Mouse (Mus musculus) liver, adult 2 months (tissue): ENCODE data around the gene Armc2.

Experiments
- CTCF ChIP-seq: fragments of 200-500 bp; IDR thresholded peaks from 2 replicates; pipeline ENCODE4 v1.5.1; 2011; ENCODE audit warnings: low read depth, low read length, control low read depth
- POLR2A ChIP-seq: fragments of 200-500 bp; IDR thresholded peaks from 2 replicates; pipeline ENCODE4 v1.6.1; 2011; ENCODE audit warnings: low read length, control low read depth; ENCODE audit not compliant: insufficient read depth; ENCODE audit errors: extremely low read depth

DNA sequence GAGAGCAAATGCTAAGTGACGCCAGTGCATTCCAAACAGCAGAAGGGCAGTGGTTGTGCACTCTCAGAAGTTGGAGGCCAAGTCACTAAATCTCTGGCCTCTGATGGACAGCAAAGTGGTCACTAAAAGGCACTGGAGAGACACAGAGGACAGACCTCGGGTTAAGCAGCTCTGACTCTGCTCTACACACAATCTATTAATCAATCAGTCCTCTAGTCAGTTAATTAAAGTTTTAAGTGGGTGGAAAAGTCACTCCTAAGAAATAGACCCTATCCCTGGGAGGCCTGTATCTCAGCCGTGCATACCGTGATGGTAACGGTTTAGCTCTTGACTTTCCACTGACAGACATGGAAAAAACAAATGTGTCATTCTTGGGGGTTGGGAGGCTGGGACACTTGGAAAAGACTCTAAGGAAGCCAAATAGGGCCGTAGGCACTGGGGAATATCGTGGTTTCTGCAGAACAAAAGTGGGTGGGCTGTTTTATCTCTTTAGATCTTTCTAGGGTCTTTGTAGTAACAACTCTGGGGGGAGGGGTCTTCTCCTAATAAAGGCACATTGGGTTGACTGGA, 19.1 kb upstream of the Armc2 start:
- TF ChIP-seq CTCF (no peak), POLR2A (no peak)
